Mouse (Mus musculus): ENCODE measurements around the gene Taf5l.
"Not testable (repeated sequence)": the region's sequence is repeated elsewhere in the genome, so short reads cannot be mapped to it uniquely, and the experiment has no call there.

The Taf5l gene

DNA sequence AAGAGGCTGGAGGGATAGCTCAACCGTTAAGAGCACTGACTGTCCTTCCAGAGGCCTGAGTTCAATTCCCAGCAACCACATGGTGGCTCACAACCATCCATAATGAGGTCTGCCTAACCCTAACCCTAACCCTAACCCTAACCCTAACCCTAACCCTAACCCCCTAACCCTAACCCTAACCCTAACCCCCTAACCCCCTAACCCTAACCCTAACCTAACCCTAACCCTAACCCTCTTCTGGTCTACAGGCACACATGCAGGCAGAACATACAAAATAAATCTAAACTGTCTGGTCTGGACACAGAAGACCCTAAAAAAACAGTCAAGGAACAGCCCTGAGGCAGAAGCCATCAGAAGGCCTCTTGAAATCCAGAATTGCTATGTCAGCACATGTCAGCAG, 59.8 kb downstream of the Taf5l start:
- peak; percentile 51 for DNase-seq (ENCODE audit: low read depth, low spot score)

DNA sequence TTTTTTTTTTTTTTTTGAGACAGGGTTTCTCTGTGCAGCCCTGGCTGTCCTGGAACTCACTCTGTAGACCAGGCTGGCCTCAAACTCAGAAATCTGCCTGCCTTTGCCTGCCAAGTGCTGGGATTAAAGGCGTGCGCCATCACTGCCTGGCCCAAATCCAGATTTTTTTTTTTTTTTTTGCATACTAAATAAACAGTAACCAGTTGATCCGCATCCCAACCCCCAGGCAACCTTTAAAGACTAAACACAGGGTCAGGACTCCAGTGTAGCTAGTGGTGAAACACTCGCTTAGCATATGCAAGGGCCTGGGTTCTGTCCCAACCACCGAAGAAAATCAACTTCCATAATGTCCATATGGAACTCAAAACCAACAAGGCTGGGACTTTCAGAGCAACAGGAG, 60.6 kb downstream of the Taf5l start:
- DNase-seq (ENCODE audit: low read depth, low spot score): not testable (repeated sequence)

DNA sequence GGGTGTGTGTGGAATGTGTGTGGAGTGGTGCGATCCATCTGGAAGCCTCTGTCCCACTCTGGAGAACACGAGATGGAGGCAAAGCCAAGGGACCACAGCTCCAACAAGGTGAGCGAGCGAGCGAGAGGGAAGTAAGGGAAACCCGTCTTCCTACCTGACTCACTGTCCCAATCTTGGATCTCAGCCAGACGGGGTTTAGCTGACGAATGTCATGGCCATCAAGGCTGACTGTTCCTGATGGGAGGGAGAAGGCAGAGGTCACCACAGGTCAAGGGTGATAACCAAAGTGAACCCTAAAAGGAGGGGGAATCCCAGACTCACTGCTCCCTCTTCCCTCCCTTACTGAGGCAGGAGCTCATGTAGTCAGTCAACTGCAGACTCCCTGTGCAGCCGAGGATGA, 61.1 kb downstream of the Taf5l start:
- DNase-seq (ENCODE audit: low read depth, low spot score): no peak

DNA sequence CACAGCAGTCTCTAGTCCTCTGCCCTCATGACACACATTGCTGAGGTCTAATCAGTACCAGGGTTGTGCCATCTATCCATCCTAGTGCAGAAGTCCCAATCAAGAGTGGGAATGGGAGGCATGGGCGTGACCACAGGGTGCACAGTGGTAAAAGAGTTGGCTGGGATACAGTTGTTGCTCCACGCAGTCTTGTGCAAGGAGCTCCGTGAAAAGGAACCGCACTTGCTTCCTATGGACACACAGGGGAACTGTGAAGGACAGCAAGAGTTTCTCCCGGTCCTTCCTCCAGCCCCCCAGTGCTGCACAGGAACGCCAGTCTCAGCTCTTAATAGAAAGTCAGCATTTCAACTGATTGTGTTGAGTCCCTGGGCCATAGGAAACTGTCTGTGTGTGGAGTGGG, 61.7 kb downstream of the Taf5l start:
- DNase-seq (ENCODE audit: low read depth, low spot score): no peak

DNA sequence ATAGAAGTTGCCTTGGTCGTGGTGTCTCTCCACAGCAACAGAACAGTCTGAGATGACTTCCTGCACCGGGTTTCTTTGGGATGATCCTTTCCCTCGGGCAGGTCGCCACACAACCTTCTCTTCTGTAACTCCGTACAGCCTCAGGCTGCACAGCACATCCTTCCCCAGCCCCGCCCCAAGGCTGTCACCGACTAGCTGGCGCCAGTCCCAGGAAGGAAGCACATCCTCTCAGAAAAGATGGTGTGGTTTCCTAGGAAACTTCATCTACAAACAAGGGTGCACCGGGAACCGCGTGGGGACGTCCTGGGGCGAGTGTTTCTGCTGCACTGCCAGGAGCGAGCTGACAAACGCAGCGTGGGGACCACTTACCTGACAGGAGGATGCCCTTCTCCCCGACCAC, 63.1 kb downstream of the Taf5l start:
- peak; percentile 46 for DNase-seq (ENCODE audit: low read depth, low spot score)

DNA sequence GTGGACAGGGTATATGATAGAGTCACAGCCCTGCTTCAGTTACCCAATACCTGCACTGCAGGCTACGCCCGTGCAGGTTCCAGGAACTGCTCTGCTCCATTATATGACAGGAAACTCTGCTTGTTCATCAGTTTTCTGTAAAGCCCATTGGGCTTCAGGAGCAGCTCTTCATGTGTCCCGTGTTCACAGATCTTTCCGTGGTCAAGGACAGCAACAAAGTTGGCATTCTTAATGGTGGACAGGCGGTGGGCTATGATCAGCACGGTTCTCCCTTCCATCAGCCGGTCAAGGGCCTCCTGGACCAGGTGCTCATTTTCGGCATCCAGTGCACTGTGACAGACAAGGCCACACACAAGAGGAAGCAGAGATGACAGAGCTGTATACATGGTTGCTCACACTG, 67.0 kb downstream of the Taf5l start:
- no peak for DNase-seq (ENCODE audit: low read depth, low spot score)

- no peak for DNase-seq (ENCODE audit: low read depth, low spot score)
These were observed 67.5 kb downstream of the Taf5l start for GRCm38 (mm10) chr8:123953686-123954085.

DNA sequence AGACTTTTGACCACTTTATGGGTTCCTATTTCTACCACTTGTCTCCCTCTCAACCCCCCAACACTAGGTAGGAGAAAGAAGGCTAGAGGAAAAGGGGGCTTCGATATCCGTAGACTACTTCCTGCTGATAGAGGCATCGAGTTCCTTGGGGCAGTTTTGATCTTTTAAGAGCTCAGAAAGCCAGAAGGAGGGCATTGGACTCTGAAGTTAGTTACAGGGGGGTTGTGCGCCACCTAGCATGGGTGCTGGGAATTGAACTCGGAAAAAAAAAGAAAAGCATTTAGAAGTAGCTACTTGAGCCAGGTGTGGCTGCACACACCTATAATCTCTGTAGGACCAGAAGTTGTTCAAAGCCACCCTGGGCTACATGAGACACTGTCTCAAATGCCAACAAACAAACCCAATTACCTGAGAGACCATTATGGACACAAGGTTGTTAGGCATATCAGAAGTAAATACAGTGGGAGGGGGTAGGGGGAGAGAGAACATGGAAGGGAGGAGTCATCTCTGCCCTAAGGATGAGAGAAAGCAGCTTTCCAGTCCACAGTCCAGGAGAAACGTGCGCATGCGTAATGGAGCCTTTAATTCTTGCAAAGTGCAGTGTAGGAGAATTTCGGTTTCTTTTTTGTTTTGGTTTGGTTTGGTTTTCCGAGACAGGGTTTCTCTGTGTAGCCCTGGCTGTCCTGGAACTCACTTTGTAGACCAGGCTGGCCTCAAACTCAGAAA, 71.0 kb downstream of the Taf5l start:
- DNase-seq (ENCODE audit: low read depth, low spot score): peak; percentile 89

- no peak for DNase-seq (ENCODE audit: low read depth, low spot score)
These were observed 71.6 kb downstream of the Taf5l start for GRCm38 (mm10) chr8:123949686-123949986.

DNA sequence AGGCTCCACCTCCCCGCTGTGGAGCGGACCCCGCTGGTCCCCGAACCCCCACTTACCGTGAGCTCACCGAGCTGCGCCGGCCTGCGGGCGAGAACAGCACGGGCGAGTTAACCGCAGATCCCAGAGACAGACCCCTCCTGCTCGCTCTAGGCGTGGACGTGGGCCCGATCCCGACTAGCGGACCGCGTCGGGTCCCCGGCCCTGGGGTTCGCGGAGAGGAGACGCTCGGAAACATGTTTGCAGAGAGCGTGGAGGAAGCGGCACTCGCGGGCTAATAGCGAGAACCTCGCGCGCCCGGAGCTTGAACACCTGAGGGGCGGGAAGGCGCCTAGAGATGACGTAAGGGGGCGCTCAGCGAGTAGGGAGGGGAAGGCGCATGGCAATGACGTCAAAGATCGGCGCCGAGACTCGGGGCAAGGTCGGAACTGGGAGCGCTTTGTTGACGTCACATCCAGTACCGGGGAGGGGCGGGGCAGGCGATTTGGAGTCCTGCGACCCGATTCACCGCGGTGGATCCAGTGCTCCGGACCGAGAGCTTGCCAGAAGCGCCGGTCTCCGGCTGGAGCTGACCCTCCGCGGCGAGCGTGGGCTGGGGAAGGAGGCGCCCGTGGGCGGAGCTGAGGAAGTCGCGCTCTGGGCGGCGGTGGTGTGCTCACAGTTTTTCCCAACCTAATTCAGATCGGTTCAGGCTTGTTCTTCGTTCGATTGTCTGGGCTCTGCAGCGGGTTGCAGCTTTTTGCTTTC, 72.1 kb downstream of the Taf5l start, which contains the start of gene Nup133:
Nup133 (minus strand) TSS at position 324 of the 744 bp plus-strand sequence.
- peak; percentile 99 for DNase-seq (ENCODE audit: low read depth, low spot score)

Data from ZHBTc4 (cell line).